Mouse (Mus musculus): ENCODE measurements around the gene Foxo3. TPM values are rescaled to one million over a fixed set of nuclear protein-coding genes. Genes with fewer than 3 reads are reported as not detected.

The Foxo3 gene
- polyA plus RNA-seq, 2 experiments, result 15.6 to 17.6 TPM

GRCm38 (mm10) chr10:42203321-42204155 is 73.0 kb downstream of the Foxo3 start:
- WGBS (ENCODE audit: insufficient replicate concordance), result 83% methylated on average over 18 of the region's 18 CpGs
- Histone ChIP-seq H3K9ac (replicated peaks) (no peak overlapping the region), H3K27me3 (ENCODE audit: control insufficient read depth, insufficient read depth, low read length) (no peaks in the 10 kb centered on the region), H3K4me2 (ENCODE audit: low read depth) (no peak overlapping the region), H3K4me1 (replicated peaks; ENCODE audit: control insufficient read depth in 2 of 2, insufficient read depth in 2 of 2, low read length in 1 of 2) (peaks cover 13 to 23% of the 10 kb centered on the region in 2 experiments), H3K9me3 (ENCODE audit: control insufficient read depth, low read length) (no peaks in the 10 kb centered on the region), H3K27ac (no peak overlapping the region), H3K36me3 (replicated peaks; ENCODE audit: control insufficient read depth, insufficient read depth, low read depth) (peaks cover 8% of the 10 kb centered on the region), H3K4me3 (ENCODE audit: insufficient read depth in 1 of 2, low read depth in 2 of 2, low read length in 2 of 2) (no peak overlapping the region)
- ATAC-seq (ENCODE audit: insufficient read depth) (no peak), DNase-seq (ENCODE audit: low read depth in 3 of 3, low spot score in 3 of 3) (no peak)
- TF ChIP-seq EP300 (IDR thresholded peaks at IDR 0.05; ENCODE audit: low read depth) (no peak), CTCF (IDR thresholded peaks at IDR 0.05; ENCODE audit: low read depth) (no peak)

GRCm38 (mm10) chr10:42202561-42202960 is 74.0 kb downstream of the Foxo3 start:
- H3K27me3 ChIP-seq (ENCODE audit: control insufficient read depth, insufficient read depth, low read length), result no peaks in the 10 kb centered on the region
- no peak overlapping the region for H3K9ac ChIP-seq (replicated peaks)
- WGBS (ENCODE audit: insufficient replicate concordance), result 70% methylated on average over 8 of the region's 8 CpGs
- H3K27ac ChIP-seq, result no peak overlapping the region
- no peak overlapping the region for H3K4me2 ChIP-seq (ENCODE audit: low read depth)
- 0 out of 2 replicates have a peak, but pooled peaks have one; percentile 38 for ATAC-seq (ENCODE audit: insufficient read depth)
- no peak for TF ChIP-seq EP300 (IDR thresholded peaks at IDR 0.05; ENCODE audit: low read depth)
- TF ChIP-seq CTCF (IDR thresholded peaks at IDR 0.05; ENCODE audit: low read depth), result no peak
- peaks cover 13 to 23% of the 10 kb centered on the region in 2 experiments for H3K4me1 ChIP-seq (replicated peaks; ENCODE audit: control insufficient read depth in 2 of 2, insufficient read depth in 2 of 2, low read length in 1 of 2)
- H3K36me3 ChIP-seq (replicated peaks; ENCODE audit: control insufficient read depth, insufficient read depth, low read depth), result peaks cover 13% of the 10 kb centered on the region
- H3K4me3 ChIP-seq (ENCODE audit: insufficient read depth in 1 of 2, low read depth in 2 of 2, low read length in 2 of 2), result no peak overlapping the region
- H3K9me3 ChIP-seq (ENCODE audit: control insufficient read depth, low read length), result no peaks in the 10 kb centered on the region
- DNase-seq (ENCODE audit: low read depth in 3 of 3, low spot score in 3 of 3), result no peak

GRCm38 (mm10) chr10:42199472-42199871 is 77.1 kb downstream of the Foxo3 start:
- H3K27ac ChIP-seq, result no peak overlapping the region
- no peak overlapping the region for H3K4me2 ChIP-seq (ENCODE audit: low read depth)
- WGBS (ENCODE audit: insufficient replicate concordance), result 32% methylated on average over 3 of the region's 3 CpGs
- H3K4me1 ChIP-seq (replicated peaks; ENCODE audit: control insufficient read depth in 2 of 2, insufficient read depth in 2 of 2, low read length in 1 of 2), result peaks cover 13 to 23% of the 10 kb centered on the region in 2 experiments
- H3K9ac ChIP-seq (replicated peaks), result no peak overlapping the region
- H3K27me3 ChIP-seq (ENCODE audit: control insufficient read depth, insufficient read depth, low read length), result no peaks in the 10 kb centered on the region
- H3K9me3 ChIP-seq (ENCODE audit: control insufficient read depth, low read length), result no peaks in the 10 kb centered on the region
- peaks cover 42% of the 10 kb centered on the region for H3K36me3 ChIP-seq (replicated peaks; ENCODE audit: control insufficient read depth, insufficient read depth, low read depth)
- no peak for TF ChIP-seq CTCF (IDR thresholded peaks at IDR 0.05; ENCODE audit: low read depth)
- TF ChIP-seq EP300 (IDR thresholded peaks at IDR 0.05; ENCODE audit: low read depth), result peak; percentile 55; the same call in 1 of the 2 replicates
- ATAC-seq (ENCODE audit: insufficient read depth), result peak; percentile 62
- H3K4me3 ChIP-seq (ENCODE audit: insufficient read depth in 1 of 2, low read depth in 2 of 2, low read length in 2 of 2), result no peak overlapping the region
- peak; percentile 52 to 64 (median 59) for DNase-seq (ENCODE audit: low read depth in 3 of 3, low spot score in 3 of 3)

GRCm38 (mm10) chr10:42198682-42199081 is 77.9 kb downstream of the Foxo3 start:
- Histone ChIP-seq H3K9ac (replicated peaks) (no peak overlapping the region), H3K27me3 (ENCODE audit: control insufficient read depth, insufficient read depth, low read length) (no peaks in the 10 kb centered on the region), H3K4me3 (ENCODE audit: insufficient read depth in 1 of 2, low read depth in 2 of 2, low read length in 2 of 2) (no peak overlapping the region), H3K36me3 (replicated peaks; ENCODE audit: control insufficient read depth, insufficient read depth, low read depth) (peaks cover 49% of the 10 kb centered on the region), H3K27ac (no peak overlapping the region), H3K4me1 (replicated peaks; ENCODE audit: control insufficient read depth in 2 of 2, insufficient read depth in 2 of 2, low read length in 1 of 2) (peaks cover 13 to 23% of the 10 kb centered on the region in 2 experiments), H3K4me2 (ENCODE audit: low read depth) (no peak overlapping the region), H3K9me3 (ENCODE audit: control insufficient read depth, low read length) (no peaks in the 10 kb centered on the region)
- ATAC-seq (ENCODE audit: insufficient read depth) (no peak), DNase-seq (ENCODE audit: low read depth in 3 of 3, low spot score in 3 of 3) (no peak)
- 43% methylated on average over 3 of the region's 3 CpGs for WGBS (ENCODE audit: insufficient replicate concordance)
- TF ChIP-seq EP300 (IDR thresholded peaks at IDR 0.05; ENCODE audit: low read depth) (no peak), CTCF (IDR thresholded peaks at IDR 0.05; ENCODE audit: low read depth) (no peak)

GRCm38 (mm10) chr10:42194784-42195183 is 81.8 kb downstream of the Foxo3 start:
- H3K9ac ChIP-seq (replicated peaks), result no peak overlapping the region
- H3K36me3 ChIP-seq (replicated peaks; ENCODE audit: control insufficient read depth, insufficient read depth, low read depth), result peaks cover 68% of the 10 kb centered on the region
- no peak overlapping the region for H3K27ac ChIP-seq
- WGBS (ENCODE audit: insufficient replicate concordance), result 34% methylated on average over 6 of the region's 6 CpGs
- TF ChIP-seq CTCF (IDR thresholded peaks at IDR 0.05; ENCODE audit: low read depth) (no peak), EP300 (IDR thresholded peaks at IDR 0.05; ENCODE audit: low read depth) (no peak)
- H3K27me3 ChIP-seq (ENCODE audit: control insufficient read depth, insufficient read depth, low read length), result no peaks in the 10 kb centered on the region
- no peak overlapping the region for H3K4me2 ChIP-seq (ENCODE audit: low read depth)
- ATAC-seq (ENCODE audit: insufficient read depth) (no peak), DNase-seq (ENCODE audit: low read depth in 3 of 3, low spot score in 3 of 3) (no peak)
- no peaks in the 10 kb centered on the region for H3K9me3 ChIP-seq (ENCODE audit: control insufficient read depth, low read length)
- peaks cover 17 to 31% of the 10 kb centered on the region in 2 experiments for H3K4me1 ChIP-seq (replicated peaks; ENCODE audit: control insufficient read depth in 2 of 2, insufficient read depth in 2 of 2, low read length in 1 of 2)
- no peak overlapping the region for H3K4me3 ChIP-seq (ENCODE audit: insufficient read depth in 1 of 2, low read depth in 2 of 2, low read length in 2 of 2)

All from liver, embryonic 14.5 days (tissue).